Comparison of ENCODE assay signal across 8 mouse cellular contexts in genomic region chr1:149832952-149833351, GRCm38 (mm10).
DNase-seq lines count a peak whose midpoint lies in the region; ATAC-seq and TF ChIP-seq lines count a peak whose summit lies in the region.

No protein-coding gene starts in this region.

- H3K27me3 ChIP-seq in heart, embryonic 11.5 days (ENCODE audit: control insufficient read depth, insufficient read depth, low read length), result no peaks in the 10 kb centered on the region
- H3K27me3 ChIP-seq in embryonic facial prominence, embryonic 10.5 days (replicated peaks; ENCODE audit: low read depth, poor library complexity, severe bottlenecking), result no peaks in the 10 kb centered on the region
- no peaks in the 10 kb centered on the region for H3K27me3 ChIP-seq in kidney, adult 2 months (replicated peaks; ENCODE audit: control insufficient read depth, insufficient read depth, low read length)
- no peaks in the 10 kb centered on the region for H3K27me3 ChIP-seq in midbrain, embryonic 12.5 days

- WGBS in heart, embryonic 11.5 days (ENCODE audit: insufficient replicate concordance), result 19% methylated on average over 2 of the region's 2 CpGs
- WGBS in embryonic facial prominence, embryonic 10.5 days, result 31% methylated on average over 2 of the region's 2 CpGs
- 9% methylated on average over 2 of the region's 2 CpGs for WGBS in kidney, adult 2 months
- WGBS in midbrain, embryonic 12.5 days, result 23% methylated on average over 2 of the region's 2 CpGs

- in situ Hi-C loops in ES-E14 (cut with MboI; ENCODE audit: low sequenced_read_pairs in 2 of 2, unreplicated experiment in 2 of 2), result no loop called here

- H3K4me2 ChIP-seq in heart, embryonic 11.5 days, result no peak overlapping the region
- no peak overlapping the region for H3K4me2 ChIP-seq in midbrain, embryonic 12.5 days (replicated peaks)

- H3K9ac ChIP-seq in heart, embryonic 11.5 days (ENCODE audit: low read depth, low read length), result no peak overlapping the region
- no peak overlapping the region for H3K9ac ChIP-seq in ES-E14 (ENCODE audit: insufficient read depth, low read depth, low read length, poor library complexity, severe bottlenecking)
- no peak overlapping the region for H3K9ac ChIP-seq in midbrain, embryonic 12.5 days (replicated peaks)

- DNase-seq in heart, adult 8-10 months (ENCODE audit: low spot score), result peak; percentile 39
- no peak for DNase-seq in ES-E14 (ENCODE audit: low read depth, low spot score)
- DNase-seq in embryonic facial prominence, embryonic 10.5 days (ENCODE audit: low spot score), result peak; percentile 8
- peak; percentile 44 for DNase-seq in kidney, adult 2 months
- DNase-seq in testis, postnatal 10 days (ENCODE audit: low spot score), result no peak

- no peak for ATAC-seq in heart, embryonic 11.5 days (replicated peaks; ENCODE audit: insufficient number of reproducible peaks, low FRiP score, low TSS enrichment)
- peak; percentile 86 for ATAC-seq in midbrain, embryonic 12.5 days (ENCODE audit: low FRiP score, low read depth)
- no peak for ATAC-seq in erythroblast, adult 5-6 weeks (replicated peaks; ENCODE audit: low FRiP score, poor library complexity, severe bottlenecking)

- H3K36me3 ChIP-seq in heart, embryonic 11.5 days (ENCODE audit: control insufficient read depth, insufficient read depth, low read length), result no peaks in the 10 kb centered on the region
- H3K36me3 ChIP-seq in ES-E14 (ENCODE audit: control insufficient read depth, insufficient read depth, low read length, poor library complexity, severe bottlenecking), result no peaks in the 10 kb centered on the region
- no peaks in the 10 kb centered on the region for H3K36me3 ChIP-seq in embryonic facial prominence, embryonic 10.5 days (replicated peaks)
- no peaks in the 10 kb centered on the region for H3K36me3 ChIP-seq in kidney, adult 2 months (ENCODE audit: control insufficient read depth, insufficient read depth, low read length)
- no peaks in the 10 kb centered on the region for H3K36me3 ChIP-seq in midbrain, embryonic 12.5 days

- TF ChIP-seq CTCF in kidney, adult 2 months (conservative IDR thresholded peaks at IDR 0.05; ENCODE audit: insufficient read depth, insufficient read length, low read depth, low read length), result 0 out of 2 replicates have a peak, but pooled peaks have one; percentile 14

- H3K27ac ChIP-seq in heart, embryonic 11.5 days (ENCODE audit: low read depth, low read length), result no peak overlapping the region
- H3K27ac ChIP-seq in ES-E14 (ENCODE audit: insufficient read depth, low read depth, low read length, poor library complexity, severe bottlenecking), result no peak overlapping the region
- H3K27ac ChIP-seq in embryonic facial prominence, embryonic 10.5 days (replicated peaks), result no peak overlapping the region
- H3K27ac ChIP-seq in kidney, adult 2 months (ENCODE audit: insufficient read depth, low read depth, low read length), result no peak overlapping the region
- no peak overlapping the region for H3K27ac ChIP-seq in midbrain, embryonic 12.5 days (replicated peaks)

- H3K9me3 ChIP-seq in heart, embryonic 11.5 days (replicated peaks; ENCODE audit: control insufficient read depth, low read length), result 0 out of 2 replicates have a peak, but pooled peaks cover 2% of the 10 kb centered on the region
- no peaks in the 10 kb centered on the region for H3K9me3 ChIP-seq in ES-E14 (ENCODE audit: control insufficient read depth, insufficient read depth, low read depth, low read length)
- no peaks in the 10 kb centered on the region for H3K9me3 ChIP-seq in embryonic facial prominence, embryonic 10.5 days
- H3K9me3 ChIP-seq in midbrain, embryonic 12.5 days, result no peaks in the 10 kb centered on the region

- no peaks in the 10 kb centered on the region for H3K4me1 ChIP-seq in heart, embryonic 11.5 days (ENCODE audit: control insufficient read depth, insufficient read depth, low read length)
- H3K4me1 ChIP-seq in ES-E14 (ENCODE audit: control insufficient read depth in 2 of 2, insufficient read depth in 2 of 2, low read length in 2 of 2, poor library complexity in 1 of 2), result no peaks in the 10 kb centered on the region
- H3K4me1 ChIP-seq in embryonic facial prominence, embryonic 10.5 days, result no peaks in the 10 kb centered on the region
- H3K4me1 ChIP-seq in kidney, adult 2 months (ENCODE audit: control insufficient read depth, insufficient read depth, low read length), result no peaks in the 10 kb centered on the region
- no peaks in the 10 kb centered on the region for H3K4me1 ChIP-seq in midbrain, embryonic 12.5 days

- H3K4me3 ChIP-seq in heart, embryonic 11.5 days (ENCODE audit: low read depth, low read length), result no peak overlapping the region
- H3K4me3 ChIP-seq in ES-E14 (ENCODE audit: insufficient read depth in 1 of 2, low read depth in 1 of 2, low read length in 2 of 2, poor library complexity in 1 of 2, severe bottlenecking in 1 of 2), result no peak overlapping the region
- H3K4me3 ChIP-seq in embryonic facial prominence, embryonic 10.5 days, result no peak overlapping the region
- no peak overlapping the region for H3K4me3 ChIP-seq in kidney, adult 2 months (ENCODE audit: insufficient read depth, low read depth, low read length)
- no peak overlapping the region for H3K4me3 ChIP-seq in midbrain, embryonic 12.5 days

- no peak for TF ChIP-seq POLR2A in kidney, adult 2 months (IDR thresholded peaks at IDR 0.05; ENCODE audit: low read depth, low read length)

TF ChIP-seq in ES-E14, 5 proteins besides CTCF, POLR2A, EP300 and RAD21:
- TF ChIP-seq ZC3H11A (IDR thresholded peaks at IDR 0.05; ENCODE audit: borderline replicate concordance, low read depth, low read length) (0 out of 2 replicates have a peak, but pooled peaks have one; percentile 25), HCFC1 (IDR thresholded peaks at IDR 0.05; ENCODE audit: borderline replicate concordance, insufficient read depth, low read length) (no peak)

Comparison
In these comparisons a context has a peak if more than half of its experiments do, and no peak if none do; other contexts are left out.
1. DNase-seq: peak in heart, adult 8-10 months (single experiment), embryonic facial prominence, embryonic 10.5 days (single experiment) and kidney, adult 2 months (single experiment); none in ES-E14 (single experiment) and testis, postnatal 10 days (single experiment).